Mouse (Mus musculus) T-cell, adult 2 months (primary cell): ENCODE data around the gene Ropn1.
A peak's percentile ranks its signal among the peaks of the same experiment; 100 is the strongest.
"Not testable (repeated sequence)": the region's sequence is repeated elsewhere in the genome, so short reads cannot be mapped to it uniquely, and the experiment has no call there.

Experiments
- DNase-seq: peaks from one replicate; pipeline ENCODE4 v3.0.0; 2022; ENCODE audit warnings: low spot score

Ropn1 gene

DNA sequence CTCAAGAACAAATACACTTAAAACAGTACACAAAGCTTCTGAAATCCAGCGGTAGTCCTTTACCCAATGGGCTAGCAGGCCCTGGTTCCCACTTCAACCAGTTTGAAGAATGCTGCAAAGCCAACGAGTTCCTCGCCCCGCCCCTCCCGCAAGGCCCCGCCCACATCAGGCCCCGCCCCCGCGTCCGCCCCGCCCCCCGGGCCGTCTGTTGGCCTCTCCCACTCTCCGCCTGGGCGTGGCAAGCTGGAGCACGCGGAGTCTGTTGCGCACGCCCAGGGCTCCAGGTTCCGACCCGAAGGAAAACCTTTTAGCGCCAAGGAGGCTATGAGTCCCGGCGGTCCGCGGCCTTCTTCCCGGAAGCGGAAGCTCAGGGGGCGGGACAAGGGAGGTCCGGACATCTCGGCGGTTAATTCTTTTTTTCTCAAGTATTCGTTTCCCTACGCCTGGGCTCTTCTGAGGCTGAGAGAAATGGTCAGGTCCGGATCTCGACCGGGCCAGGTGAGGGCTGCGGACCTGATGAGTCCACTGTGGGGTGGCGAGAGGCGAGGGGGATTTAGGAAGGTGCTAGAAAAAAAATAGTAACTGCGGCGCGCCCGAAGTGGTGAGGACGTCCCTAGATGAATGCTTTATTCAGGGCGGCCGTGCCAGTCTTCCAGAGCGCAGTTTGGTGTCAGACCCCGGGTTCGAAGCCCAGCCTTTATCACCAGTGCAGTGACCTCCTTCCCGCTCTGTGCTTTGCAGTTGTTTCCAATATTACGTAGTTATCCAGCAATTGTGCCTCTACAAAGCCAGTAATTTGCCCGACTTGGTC, 40.8 kb downstream of the Ropn1 start, which contains the start of gene Ccdc14:
Gene Ccdc14, plus strand, starts transcription at position 283 of the 811 bp plus-strand sequence.
- peak; percentile 89 for DNase-seq

DNA sequence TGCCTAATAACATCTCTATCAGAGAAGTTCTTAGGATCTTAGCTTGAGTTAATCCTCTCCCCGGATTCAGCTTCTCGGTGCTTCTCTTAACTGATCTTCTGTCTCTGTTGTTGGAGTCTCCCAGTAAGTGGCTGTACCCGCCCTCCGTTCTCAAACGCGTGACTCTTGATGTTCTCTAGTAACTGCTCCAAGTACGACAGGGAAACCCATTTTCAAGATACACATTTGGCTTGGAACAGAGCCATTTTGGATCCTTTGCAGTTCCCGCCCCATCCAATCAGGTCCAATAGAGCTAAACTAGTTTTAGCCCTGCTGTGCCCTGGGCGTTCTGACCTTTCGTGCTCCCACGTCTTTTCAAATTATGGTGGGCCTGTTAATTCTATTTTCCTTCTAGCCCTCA, 41.4 kb downstream of the Ropn1 start:
- DNase-seq = peak; percentile 7

DNA sequence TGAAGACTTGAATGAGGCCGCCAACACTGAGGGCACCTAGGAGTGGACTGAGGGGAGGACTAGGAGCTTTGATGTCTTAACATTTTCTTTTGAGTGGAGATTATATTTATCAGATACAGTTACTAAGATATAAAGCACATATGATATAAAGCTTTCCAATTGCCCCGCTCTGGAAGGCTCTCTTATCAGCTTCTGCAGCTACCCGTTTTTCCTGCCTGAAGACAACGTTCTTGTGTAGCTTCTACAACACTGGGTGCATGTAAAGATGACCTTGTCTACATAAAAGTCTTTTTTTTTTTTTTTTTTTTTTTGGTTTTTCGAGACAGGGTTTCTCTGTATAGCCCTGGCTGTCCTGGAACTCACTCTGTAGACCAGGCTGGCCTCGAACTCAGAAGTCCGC, 44.8 kb downstream of the Ropn1 start:
- no peak for DNase-seq

DNA sequence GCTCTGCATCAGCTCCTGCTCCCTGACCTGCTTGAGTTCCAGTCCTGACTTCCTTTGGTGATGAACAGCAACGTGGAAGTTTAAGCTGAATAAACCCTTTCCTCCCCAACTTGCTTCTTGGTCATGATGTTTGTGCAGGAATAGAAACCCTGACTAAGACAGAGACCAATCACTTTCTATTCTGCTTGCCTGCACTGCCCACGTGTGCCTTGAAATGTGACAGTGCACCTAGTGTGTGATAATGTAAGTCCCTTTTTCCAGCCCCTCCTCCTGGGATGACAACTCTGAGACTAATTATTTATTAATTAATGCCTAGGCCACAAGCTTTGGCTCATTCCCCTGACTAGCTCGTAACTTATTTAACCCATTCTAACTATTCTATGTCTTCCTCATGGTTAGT, 49.0 kb downstream of the Ropn1 start:
- not testable (repeated sequence) for DNase-seq

DNA sequence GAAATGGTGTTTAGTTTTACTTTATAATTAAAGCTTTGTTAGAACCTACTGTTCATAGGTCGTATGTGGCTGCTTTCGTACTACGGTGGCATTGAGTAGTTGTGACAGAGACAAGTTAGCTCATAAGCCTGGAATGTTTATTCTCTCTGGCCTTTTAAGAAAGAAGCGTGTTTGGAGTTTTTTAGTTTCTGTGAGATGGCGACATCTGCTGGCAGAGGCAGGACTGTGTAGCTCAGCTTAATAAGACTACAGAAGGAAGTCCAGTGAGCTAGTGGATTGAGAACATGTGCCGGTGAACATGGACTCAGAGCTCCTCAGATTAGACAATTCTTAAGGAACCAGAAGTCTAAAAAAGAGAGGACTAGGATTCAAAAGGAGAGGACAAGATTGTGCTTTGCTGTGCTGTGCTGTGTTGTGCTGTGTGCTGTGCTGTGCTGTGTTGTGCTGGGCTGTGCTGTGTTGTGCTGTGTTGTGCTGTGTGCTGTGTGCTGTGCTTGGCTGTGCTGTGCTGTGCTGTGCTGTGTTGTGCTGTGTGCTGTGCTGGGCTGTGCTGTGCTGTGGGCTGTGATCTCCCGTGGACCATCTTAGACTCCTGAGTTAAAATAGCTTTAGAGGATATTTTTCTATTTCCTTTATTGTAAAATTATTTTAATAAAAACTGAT, 50.6 kb downstream of the Ropn1 start:
- DNase-seq = peak; percentile 53

DNA sequence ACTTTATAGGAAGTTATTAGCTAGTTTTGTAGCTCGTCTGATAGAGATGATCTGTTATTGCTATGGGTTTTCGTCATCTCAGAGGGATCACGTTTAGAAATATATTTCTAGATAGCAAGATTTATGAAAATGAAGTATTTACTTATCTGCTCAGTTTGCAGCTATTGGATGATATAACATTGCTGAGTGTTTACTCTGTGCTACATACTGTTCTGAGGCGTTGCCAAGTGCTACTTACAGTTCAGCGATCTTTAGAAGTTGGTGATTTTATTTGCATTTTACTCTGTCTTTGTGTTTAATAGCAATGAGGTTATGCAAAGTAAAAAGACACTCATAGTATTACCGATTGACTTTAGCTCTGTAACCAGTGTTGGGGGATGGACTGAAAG, 51.1 kb downstream of the Ropn1 start:
- DNase-seq = no peak

DNA sequence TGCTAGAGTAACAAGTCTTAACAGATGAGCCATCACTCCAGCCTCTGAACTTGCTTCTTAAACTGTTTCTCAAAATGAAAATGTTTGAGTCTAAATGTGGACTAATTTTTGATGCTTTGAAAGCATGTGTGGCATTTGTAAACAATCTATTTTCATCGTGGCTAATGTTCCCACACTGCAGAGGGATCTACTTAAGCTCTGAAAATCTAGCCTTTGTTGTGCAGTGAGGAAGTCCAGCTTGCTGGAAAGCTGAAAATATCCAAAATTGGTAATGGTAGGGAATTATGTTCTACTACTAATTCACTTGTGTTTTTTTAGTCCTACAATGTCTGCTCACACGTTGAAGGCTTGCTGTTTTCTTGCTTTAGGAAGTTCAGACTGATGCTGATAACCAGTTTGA, 56.3 kb downstream of the Ropn1 start:
- DNase-seq = no peak

DNA sequence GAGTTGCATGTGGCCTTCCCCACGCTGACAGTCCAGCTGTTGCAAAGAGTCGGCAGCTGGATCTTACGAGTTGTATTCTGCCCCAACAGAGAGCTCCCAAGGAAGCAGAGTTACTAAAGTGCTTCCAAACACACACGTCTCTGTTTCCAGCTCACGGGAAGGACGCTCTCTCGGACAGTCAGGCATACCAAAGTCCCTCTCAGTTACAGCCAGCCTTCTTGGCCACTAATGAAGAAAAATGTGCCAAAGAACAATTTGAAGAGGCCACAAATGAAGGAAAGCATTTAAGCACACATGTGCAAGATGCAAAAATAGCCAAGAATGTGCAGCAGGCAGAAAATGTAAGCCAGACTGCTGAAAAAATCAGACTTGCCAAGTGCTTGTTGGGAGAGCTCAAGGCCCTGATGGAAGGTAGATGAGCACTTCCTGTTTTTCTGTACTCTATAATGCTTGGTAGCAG, 56.8 kb downstream of the Ropn1 start:
- DNase-seq = no peak

DNA sequence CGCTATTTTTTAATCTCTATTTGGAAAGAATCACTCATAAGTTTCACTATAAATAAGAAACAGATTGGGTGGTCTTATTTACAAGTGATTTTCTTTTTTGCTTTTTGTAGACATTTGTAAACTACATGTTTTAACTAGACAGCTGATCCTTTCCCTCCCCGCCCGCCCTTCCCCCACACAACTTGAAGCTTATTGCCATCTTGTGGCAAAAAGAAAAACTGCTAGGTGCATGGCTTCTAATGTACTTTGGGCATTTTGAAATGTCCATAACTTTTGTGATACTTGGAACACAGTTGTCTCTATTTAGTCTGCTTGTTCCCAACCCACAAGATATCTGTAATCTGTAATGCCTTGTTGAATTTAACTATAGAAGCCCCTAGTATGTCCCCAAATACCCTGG, 61.8 kb downstream of the Ropn1 start:
- no peak for DNase-seq

DNA sequence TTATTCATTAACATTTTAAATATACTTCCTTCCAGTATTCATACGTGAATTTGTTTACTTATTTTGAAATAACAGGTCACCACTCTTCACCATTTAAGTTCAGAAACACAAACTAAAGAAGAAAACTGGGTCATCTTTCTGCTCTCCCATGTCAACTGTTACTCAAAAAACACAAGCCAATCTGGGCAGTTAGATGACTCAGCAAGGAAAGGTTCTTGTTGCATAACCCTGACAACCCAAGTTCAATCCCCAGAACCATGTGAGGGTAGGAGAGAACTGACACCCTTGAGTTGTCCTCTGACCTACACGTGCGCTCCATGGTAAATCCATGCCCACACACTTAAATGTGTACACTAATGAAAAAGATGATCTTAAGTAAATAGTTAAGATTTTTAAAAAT, 75.4 kb downstream of the Ropn1 start:
- no peak for DNase-seq
